Mouse (Mus musculus) kidney, adult 8-10 months (tissue): Measurements from ENCODE around the gene Atg9a.

ENCODE experiments used
- DNase-seq, 2 experiments: peaks; one replicate each; pipeline ENCODE4 v3.0.0; 2022

The Atg9a gene

GRCm38 (mm10) chr1:75160256-75160617 lies 31.8 kb downstream of the Atg9a start:
- no peak for DNase-seq

GRCm38 (mm10) chr1:75159540-75160255 lies 32.3 kb downstream of the Atg9a start:
- DNase-seq = no peak

- no peak for DNase-seq
Observed at GRCm38 (mm10) chr1:75158990-75159389, 33.0 kb downstream of the Atg9a start.

GRCm38 (mm10) chr1:75155837-75156236 lies 36.2 kb downstream of the Atg9a start:
- DNase-seq = no peak

- no peak for DNase-seq
Observed at GRCm38 (mm10) chr1:75148727-75149126, 43.3 kb downstream of the Atg9a start.

- peak; percentile 49 to 70 for DNase-seq
Observed at GRCm38 (mm10) chr1:75147411-75148135, 44.4 kb downstream of the Atg9a start.

- DNase-seq = no peak
Observed at GRCm38 (mm10) chr1:75145589-75145988, 46.4 kb downstream of the Atg9a start.

- DNase-seq = peak; percentile 96
Observed at GRCm38 (mm10) chr1:75142301-75143261, 49.4 kb downstream of the Atg9a start, which contains the start of the genes Cnppd1 and Retreg2. Cnppd1 (minus strand) TSS chr1:75142711. Retreg2 (plus strand) TSS chr1:75142778.

- peak; percentile 57 to 64 for DNase-seq
Observed at GRCm38 (mm10) chr1:75141486-75142190, 50.4 kb downstream of the Atg9a start.

GRCm38 (mm10) chr1:75140601-75141190 lies 51.3 kb downstream of the Atg9a start:
- peak; percentile 38 to 50 for DNase-seq

- DNase-seq = no peak
Observed at GRCm38 (mm10) chr1:75138448-75138847, 53.5 kb downstream of the Atg9a start.

GRCm38 (mm10) chr1:75136730-75137129 lies 55.3 kb downstream of the Atg9a start:
- no peak for DNase-seq

- no peak for DNase-seq
Observed at GRCm38 (mm10) chr1:75136293-75136692, 55.7 kb downstream of the Atg9a start.

GRCm38 (mm10) chr1:75133421-75134207 lies 58.4 kb downstream of the Atg9a start, which contains the start of gene Slc23a3:
Slc23a3 (minus strand) TSS chr1:75133890.
- DNase-seq = peak; percentile 72 to 81
